Mouse (Mus musculus) midbrain, embryonic 11.5 days (tissue): ENCODE measurements at regions not wholly inside any gene's neighbourhood (a gene's known extent, or its start where the extent isn't known, plus 50 kb on each side); places are given as distances from the start of the nearest gene placed in this dataset.

Experiments
- ATAC-seq: fragments of 200-750 bp; cut with Nextera tagmentation; 2 replicates; pipeline ENCODE4 v1.8.0; 2017; ENCODE audit warnings: moderate TSS enrichment, moderate library complexity; ENCODE audit not compliant: low FRiP score
- DNase-seq: peaks from one replicate; pipeline ENCODE4 v3.0.0; 2015; ENCODE audit warnings: low spot score; ENCODE audit errors: missing footprints
- H3K27ac ChIP-seq: fragments of 300-500 bp; sonication (generic); 2 replicates; pipeline ENCODE4 v1.5.1; 2014; ENCODE audit warnings: low read depth, low read length
- H3K27me3 ChIP-seq: fragments of 300-500 bp; sonication (generic); 2 replicates; pipeline ENCODE4 v1.6.1; 2014; ENCODE audit warnings: mild to moderate bottlenecking, low read length, moderate library complexity, mixed read lengths; ENCODE audit not compliant: control insufficient read depth, insufficient read depth
- H3K36me3 ChIP-seq: fragments of 300-500 bp; sonication (generic); 2 replicates; pipeline ENCODE4 v1.6.1; 2014; ENCODE audit warnings: mild to moderate bottlenecking, low read length, moderate library complexity, mixed read lengths; ENCODE audit not compliant: control insufficient read depth, insufficient read depth
- H3K4me1 ChIP-seq: fragments of 300-500 bp; sonication (generic); 2 replicates; pipeline ENCODE4 v1.6.1; 2014; ENCODE audit warnings: low read length; ENCODE audit not compliant: control insufficient read depth, insufficient read depth
- H3K4me2 ChIP-seq: fragments of 300-500 bp; sonication (generic); 2 replicates; pipeline ENCODE4 v1.6.1; 2014; ENCODE audit warnings: mild to moderate bottlenecking, moderate library complexity
- H3K4me3 ChIP-seq: fragments of 300-500 bp; sonication (generic); 2 replicates; pipeline ENCODE4 v1.5.1; 2014; ENCODE audit warnings: low read depth, low read length
- H3K9ac ChIP-seq: fragments of 300-500 bp; sonication (generic); 2 replicates; pipeline ENCODE4 v1.6.1; 2014; ENCODE audit warnings: low read length
- H3K9me3 ChIP-seq: fragments of 300-500 bp; sonication (generic); 2 replicates; pipeline ENCODE4 v1.6.1; 2016; ENCODE audit warnings: low read length; ENCODE audit not compliant: control insufficient read depth
- WGBS: fragments of 180-500 bp; shearing (Covaris S2); extraction: QIAGEN DNeasy Blood & Tissue Kit; methylation state at CpG from one replicate; pipeline ENCODE4 v1.1.7; 2014; 5-methylcytosine and 5-hydroxymethylcytosine counted together

- Histone ChIP-seq H3K9me3 (no peaks in the 10 kb centered on the region), H3K27me3 (no peaks in the 10 kb centered on the region), H3K4me2 (peak overlapping the region; percentile 72), H3K4me1 (peaks cover 5% of the 10 kb centered on the region; the same call in 1 of the 2 replicates), H3K9ac (peak overlapping the region; percentile 100), H3K4me3 (peak overlapping the region; percentile 81), H3K27ac (peak overlapping the region; percentile 100), H3K36me3 (0 out of 2 replicates have a peak, but pooled peaks cover 2% of the 10 kb centered on the region)
- no peak for ATAC-seq
- peak; percentile 93 for DNase-seq
- WGBS = 3% methylated on average over 1 of the region's 1 CpGs
Observed at GRCm38 (mm10) chr13:83733991-83734610, 230.3 kb downstream of the Mef2c start.

- 15% methylated on average over 1 of the region's 1 CpGs for WGBS
- Histone ChIP-seq H3K9ac (no peak overlapping the region), H3K9me3 (no peaks in the 10 kb centered on the region), H3K4me3 (peak overlapping the region; percentile 29; the same call in 1 of the 2 replicates), H3K27ac (no peak overlapping the region), H3K4me1 (peaks cover 5% of the 10 kb centered on the region; the same call in 1 of the 2 replicates), H3K27me3 (no peaks in the 10 kb centered on the region), H3K4me2 (peak overlapping the region; percentile 59), H3K36me3 (0 out of 2 replicates have a peak, but pooled peaks cover 2% of the 10 kb centered on the region)
- peak; percentile 87 for DNase-seq
- no peak for ATAC-seq
Observed at GRCm38 (mm10) chr13:83734656-83735055, 230.8 kb downstream of the Mef2c start.

GRCm38 (mm10) chr13:83735101-83735500 is 231.3 kb downstream of the Mef2c start:
- H3K36me3 ChIP-seq = 0 out of 2 replicates have a peak, but pooled peaks cover 2% of the 10 kb centered on the region
- 45% methylated on average over 1 of the region's 1 CpGs for WGBS
- DNase-seq (peak; percentile 87), ATAC-seq (no peak)
- no peaks in the 10 kb centered on the region for H3K9me3 ChIP-seq
- no peak overlapping the region for H3K27ac ChIP-seq
- H3K4me1 ChIP-seq = peaks cover 5% of the 10 kb centered on the region; the same call in 1 of the 2 replicates
- peak overlapping the region; percentile 66; the same call in 1 of the 2 replicates for H3K9ac ChIP-seq
- peak overlapping the region; percentile 59 for H3K4me2 ChIP-seq
- peak overlapping the region; percentile 37 for H3K4me3 ChIP-seq
- no peaks in the 10 kb centered on the region for H3K27me3 ChIP-seq

GRCm38 (mm10) chr13:83735631-83736475 is 232.0 kb downstream of the Mef2c start:
- peak; percentile 93 for DNase-seq
- H3K4me2 ChIP-seq = peak overlapping the region; percentile 59

GRCm38 (mm10) chr13:83737031-83737825 is 233.4 kb downstream of the Mef2c start:
- H3K4me3 ChIP-seq = peak overlapping the region; percentile 54
- H3K4me2 ChIP-seq = peak overlapping the region; percentile 77
- no peaks in the 10 kb centered on the region for H3K9me3 ChIP-seq
- ATAC-seq (no peak), DNase-seq (peak; percentile 82)
- peak overlapping the region; percentile 88 for H3K9ac ChIP-seq
- no peaks in the 10 kb centered on the region for H3K27me3 ChIP-seq
- 0 out of 2 replicates have a peak, but pooled peaks cover 2% of the 10 kb centered on the region for H3K36me3 ChIP-seq
- H3K27ac ChIP-seq = peak overlapping the region; percentile 95
- 2% methylated on average over 9 of the region's 9 CpGs for WGBS
- peaks cover 9% of the 10 kb centered on the region for H3K4me1 ChIP-seq

More at GRCm38 (mm10) chr13:83735631-83736475, 232.0 kb downstream of the Mef2c start:
- Histone ChIP-seq H3K27ac (peak overlapping the region; percentile 25), H3K4me3 (peak overlapping the region; percentile 37), H3K9ac (peak overlapping the region; percentile 69), H3K4me1 (peaks cover 9% of the 10 kb centered on the region; the same call in 1 of the 2 replicates), H3K9me3 (no peaks in the 10 kb centered on the region), H3K36me3 (0 out of 2 replicates have a peak, but pooled peaks cover 2% of the 10 kb centered on the region), H3K27me3 (no peaks in the 10 kb centered on the region)
- 33% methylated on average over 10 of the region's 10 CpGs for WGBS
- ATAC-seq = no peak

GRCm38 (mm10) chr13:83737826-83738527 is 234.1 kb downstream of the Mef2c start:
- H3K4me2 ChIP-seq = peak overlapping the region; percentile 77
- no peaks in the 10 kb centered on the region for H3K27me3 ChIP-seq
- H3K4me3 ChIP-seq = peak overlapping the region; percentile 54
- H3K4me1 ChIP-seq = peaks cover 11% of the 10 kb centered on the region
- H3K27ac ChIP-seq = peak overlapping the region; percentile 95
- 1% methylated on average over 27 of the region's 27 CpGs for WGBS
- no peaks in the 10 kb centered on the region for H3K9me3 ChIP-seq
- peak overlapping the region; percentile 88 for H3K9ac ChIP-seq
- peak; percentile 97 for DNase-seq
- ATAC-seq = no peak; the same call in 1 of the 2 replicates
- 0 out of 2 replicates have a peak, but pooled peaks cover 2% of the 10 kb centered on the region for H3K36me3 ChIP-seq

GRCm38 (mm10) chr13:83738528-83738981 is 234.7 kb downstream of the Mef2c start:
- H3K4me1 ChIP-seq = peaks cover 11% of the 10 kb centered on the region
- peak overlapping the region; percentile 88 for H3K9ac ChIP-seq
- peak overlapping the region; percentile 95 for H3K27ac ChIP-seq
- H3K36me3 ChIP-seq = 0 out of 2 replicates have a peak, but pooled peaks cover 2% of the 10 kb centered on the region
- peak overlapping the region; percentile 54 for H3K4me3 ChIP-seq
- ATAC-seq = no peak
- no peaks in the 10 kb centered on the region for H3K27me3 ChIP-seq
- H3K9me3 ChIP-seq = no peaks in the 10 kb centered on the region
- H3K4me2 ChIP-seq = peak overlapping the region; percentile 77
- WGBS = 2% methylated on average over 12 of the region's 12 CpGs
- peak; percentile 94 for DNase-seq

- peak overlapping the region; percentile 95 for H3K27ac ChIP-seq
- H3K4me2 ChIP-seq = peak overlapping the region; percentile 77
- H3K4me1 ChIP-seq = peaks cover 11% of the 10 kb centered on the region
- no peaks in the 10 kb centered on the region for H3K27me3 ChIP-seq
- DNase-seq = peak; percentile 93
- H3K4me3 ChIP-seq = peak overlapping the region; percentile 54
- H3K9me3 ChIP-seq = no peaks in the 10 kb centered on the region
- no peak for ATAC-seq
- WGBS = 2% methylated on average over 3 of the region's 3 CpGs
- peak overlapping the region; percentile 88 for H3K9ac ChIP-seq
- H3K36me3 ChIP-seq = 0 out of 2 replicates have a peak, but pooled peaks cover 2% of the 10 kb centered on the region
Observed at GRCm38 (mm10) chr13:83739131-83739530, 235.3 kb downstream of the Mef2c start.
